Mouse (Mus musculus) liver, embryonic 16.5 days (tissue): ENCODE data around the gene Gm12185. TPM values are rescaled to one million over a fixed set of nuclear protein-coding genes. Genes with fewer than 3 reads are reported as not detected.
"Not testable (repeated sequence)": the region's sequence is repeated elsewhere in the genome, so short reads cannot be mapped to it uniquely, and the experiment has no call there.

ENCODE experiments used
- ATAC-seq: fragments of 200-750 bp; cut with Nextera tagmentation; 2 replicates; pipeline ENCODE4 v1.8.0; 2017; ENCODE audit warnings: low read depth, mild to moderate bottlenecking, moderate number of reproducible peaks, moderate library complexity
- H3K27ac ChIP-seq: fragments of 300-500 bp; sonication (generic); 2 replicates; pipeline ENCODE4 v1.5.1; 2014; ENCODE audit warnings: mild to moderate bottlenecking, low read length
- H3K27me3 ChIP-seq: fragments of 300-500 bp; sonication (generic); 2 replicates; pipeline ENCODE4 v1.6.1; 2014; ENCODE audit warnings: low read depth, low read length, mixed read lengths; ENCODE audit not compliant: control insufficient read depth, insufficient read depth
- H3K36me3 ChIP-seq: fragments of 300-500 bp; sonication (generic); 2 replicates; pipeline ENCODE4 v1.6.1; 2014; ENCODE audit warnings: mild to moderate bottlenecking; ENCODE audit not compliant: control insufficient read depth, insufficient read depth
- H3K4me1 ChIP-seq: fragments of 300-500 bp; sonication (generic); 2 replicates; pipeline ENCODE4 v1.6.1; 2014; ENCODE audit warnings: low read depth, low read length, mixed read lengths; ENCODE audit not compliant: control insufficient read depth
- H3K4me2 ChIP-seq: fragments of 300-500 bp; sonication (generic); 2 replicates; pipeline ENCODE4 v1.6.1; 2014; ENCODE audit warnings: low read depth, low read length, mixed read lengths
- H3K4me3 ChIP-seq: fragments of 300-500 bp; sonication (generic); 2 replicates; pipeline ENCODE4 v1.5.1; 2014; ENCODE audit warnings: low read depth, mild to moderate bottlenecking, low read length
- H3K9ac ChIP-seq: fragments of 300-500 bp; sonication (generic); 2 replicates; pipeline ENCODE4 v1.6.1; 2014; ENCODE audit warnings: low read depth, low read length
- H3K9me3 ChIP-seq: fragments of 300-500 bp; sonication (generic); replicated peaks from 2 replicates; pipeline ENCODE4 v1.6.1; 2016; ENCODE audit warnings: low read length; ENCODE audit not compliant: control insufficient read depth
- WGBS: fragments of 180-500 bp; shearing (Covaris S2); extraction: QIAGEN DNeasy Blood & Tissue Kit; methylation state at CpG from one replicate; pipeline ENCODE4 v1.1.7; 2014; ENCODE audit not compliant: insufficient replicate concordance; 5-methylcytosine and 5-hydroxymethylcytosine counted together
- polyA plus RNA-seq: library from polyadenylated mRNA; unstranded; fragments of >200 nt; fragmentation: Nextera tagmentation; extraction: Ambion mirVana; gene quantifications from 2 replicates; pipeline ENCODE4 v1.2.1, GENCODE M21; 2015

The Gm12185 gene
- polyA plus RNA-seq = 0.02 TPM in 1 of 2 replicates, not detected in the other

GRCm38 (mm10) chr11:48991740-48992520 is at the start of gene Gm12185:
Gene Gm12185 (minus strand): TSS chr11:48992226.
- WGBS = 41% methylated on average over 4 of the region's 4 CpGs
- ATAC-seq, H3K4me1 ChIP-seq, H3K36me3 ChIP-seq, H3K9ac ChIP-seq, H3K4me3 ChIP-seq, H3K4me2 ChIP-seq, H3K9me3 ChIP-seq, H3K27ac ChIP-seq, H3K27me3 ChIP-seq: not testable (repeated sequence)

DNA sequence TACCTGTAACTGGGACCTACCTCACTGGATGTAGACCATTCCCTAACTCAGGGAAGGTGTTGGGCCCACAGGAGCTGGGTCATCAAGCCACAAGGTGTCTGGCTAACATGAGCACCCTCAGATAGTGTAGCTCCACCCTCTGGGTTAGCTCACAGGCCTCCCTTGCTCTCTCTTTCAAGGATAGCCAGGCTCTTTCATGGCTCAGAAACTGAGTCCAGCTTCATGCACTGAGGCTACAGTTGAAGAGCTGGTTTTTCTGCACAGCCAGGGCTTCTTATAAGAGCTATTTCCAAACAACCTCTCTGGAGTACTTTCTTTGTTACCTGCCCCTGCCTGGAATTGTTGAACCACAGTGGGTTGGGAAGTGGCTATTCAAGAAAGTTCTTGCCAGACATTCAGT is 20.0 kb upstream of the Gm12185 start:
- H3K9me3 ChIP-seq, H3K4me1 ChIP-seq, H3K27ac ChIP-seq, H3K27me3 ChIP-seq, ATAC-seq, H3K36me3 ChIP-seq, H3K9ac ChIP-seq, H3K4me2 ChIP-seq, H3K4me3 ChIP-seq: not testable (repeated sequence)

DNA sequence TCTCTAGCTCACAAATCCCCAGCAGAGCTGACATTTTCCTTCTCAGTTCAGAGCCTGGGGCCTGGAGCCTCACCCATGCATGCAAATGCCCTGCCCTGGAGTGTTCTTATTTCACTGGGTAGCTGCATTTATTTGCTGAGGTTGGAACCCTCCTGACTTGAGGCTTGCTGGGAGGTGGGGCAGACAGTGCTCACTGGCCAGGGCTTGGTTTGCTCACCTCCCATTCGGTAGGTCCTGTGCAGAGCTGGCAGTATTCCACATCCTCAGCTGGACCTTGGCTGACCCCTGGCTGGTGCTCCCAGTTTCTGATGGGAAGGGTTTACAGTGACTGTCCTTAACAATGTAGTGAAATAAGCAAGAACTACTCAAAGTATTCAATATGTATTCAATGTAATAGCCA is 14.8 kb upstream of the Gm12185 start:
- H3K27me3 ChIP-seq, H3K36me3 ChIP-seq, H3K27ac ChIP-seq, H3K4me2 ChIP-seq, H3K4me1 ChIP-seq, H3K4me3 ChIP-seq, H3K9me3 ChIP-seq, H3K9ac ChIP-seq: not testable (repeated sequence)
- 36% methylated on average over 1 of the region's 1 CpGs for WGBS
- ATAC-seq = peak; percentile 58; the same call in 1 of the 2 replicates

DNA sequence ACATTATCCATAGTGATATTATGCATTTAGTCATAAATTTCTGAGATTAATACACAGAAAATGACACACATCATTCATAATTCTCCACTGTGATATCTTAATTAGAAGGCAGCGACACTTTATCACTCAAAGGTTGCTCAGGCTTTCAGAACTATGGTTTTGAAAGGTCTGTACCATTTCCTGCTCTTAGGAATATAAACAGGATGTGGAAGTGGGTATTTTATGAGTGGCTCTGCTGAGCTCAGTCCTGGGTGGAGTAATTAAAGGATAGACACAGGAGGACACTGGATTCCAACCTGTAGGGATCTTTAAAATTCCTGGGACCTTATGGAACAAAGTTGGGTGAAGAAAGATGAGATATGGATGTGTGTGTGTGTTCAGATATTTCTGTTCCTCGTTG is 14.3 kb upstream of the Gm12185 start:
- H3K27ac ChIP-seq, H3K9ac ChIP-seq, H3K27me3 ChIP-seq, H3K4me2 ChIP-seq, H3K9me3 ChIP-seq, ATAC-seq, H3K4me1 ChIP-seq, H3K36me3 ChIP-seq, H3K4me3 ChIP-seq: not testable (repeated sequence)
- 35% methylated on average over 2 of the region's 2 CpGs for WGBS

DNA sequence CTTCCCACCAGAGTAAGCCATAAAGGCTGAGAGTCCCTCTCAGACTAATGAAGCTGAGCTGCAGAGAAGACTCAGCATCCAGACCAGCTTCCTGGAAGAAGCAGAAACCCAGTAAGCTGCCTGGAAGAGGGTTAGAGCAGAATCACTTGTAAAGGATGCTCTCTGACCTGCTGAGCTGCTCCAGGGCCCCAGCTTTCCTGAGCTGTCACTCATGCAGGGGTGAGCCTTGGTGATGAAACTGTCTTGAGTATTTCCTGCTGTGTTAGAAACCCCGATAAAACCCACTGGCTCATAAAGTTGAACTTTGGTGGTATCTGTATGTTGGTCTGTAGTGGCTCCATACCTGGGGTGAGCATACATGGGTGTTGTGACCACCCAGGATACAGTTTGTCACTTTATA is 8.4 kb upstream of the Gm12185 start:
- 13% methylated on average over 1 of the region's 1 CpGs for WGBS
- not testable (repeated sequence) for H3K27ac ChIP-seq, H3K36me3 ChIP-seq, ATAC-seq, H3K9me3 ChIP-seq, H3K4me2 ChIP-seq, H3K9ac ChIP-seq, H3K4me1 ChIP-seq, H3K4me3 ChIP-seq, H3K27me3 ChIP-seq

DNA sequence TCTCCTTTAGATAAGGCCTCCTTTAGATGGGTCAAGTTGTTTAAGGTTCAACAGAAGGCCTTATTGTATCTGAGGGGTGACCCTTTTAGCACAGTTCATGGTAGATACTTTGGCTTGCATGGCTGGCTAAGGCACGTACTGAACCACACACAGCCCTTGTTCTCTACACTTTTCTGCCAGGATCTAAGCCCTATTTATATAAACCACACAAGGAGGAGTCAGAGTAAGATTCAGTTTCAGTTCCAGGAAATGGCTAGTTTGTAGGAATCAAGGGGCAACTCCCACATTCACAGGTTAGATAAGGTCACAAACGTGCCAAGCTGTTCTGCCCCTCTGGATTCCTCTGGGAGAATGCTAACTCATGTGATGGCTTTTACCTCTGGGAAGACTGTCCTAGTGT is 2.0 kb upstream of the Gm12185 start, which contains the start of gene Tgtp1:
Tgtp1 (minus strand) TSS at position 155 of the 400 bp plus-strand sequence.
- H3K36me3 ChIP-seq, H3K4me2 ChIP-seq, H3K27ac ChIP-seq, ATAC-seq, H3K4me1 ChIP-seq, H3K27me3 ChIP-seq, H3K4me3 ChIP-seq, H3K9me3 ChIP-seq, H3K9ac ChIP-seq: not testable (repeated sequence)
- 22% methylated on average over 2 of the region's 2 CpGs for WGBS

DNA sequence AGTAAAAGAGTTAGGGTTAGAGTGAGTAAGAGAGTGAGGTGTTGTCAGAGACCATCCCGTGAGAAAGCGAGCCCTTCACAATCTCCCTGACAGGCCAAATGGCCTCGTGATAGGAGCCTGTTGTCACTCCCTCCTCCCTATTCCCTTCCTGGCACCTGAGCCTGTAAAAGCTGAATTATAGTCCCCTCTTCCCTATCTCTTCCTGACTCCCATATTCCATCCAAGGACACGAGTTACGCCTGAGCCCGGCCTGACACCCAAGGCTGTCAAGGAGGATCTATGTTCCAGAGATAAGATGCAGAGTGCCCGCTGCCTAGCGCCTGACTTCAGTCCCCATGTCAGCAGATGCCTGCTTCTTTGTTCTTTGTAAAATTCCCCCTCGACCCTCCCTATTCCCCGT is 1.3 kb upstream of the Gm12185 start:
- not testable (repeated sequence) for H3K9ac ChIP-seq, H3K36me3 ChIP-seq, ATAC-seq, H3K4me2 ChIP-seq, H3K4me1 ChIP-seq, H3K27ac ChIP-seq, H3K9me3 ChIP-seq, H3K27me3 ChIP-seq, H3K4me3 ChIP-seq
- WGBS = 45% methylated on average over 10 of the region's 10 CpGs

DNA sequence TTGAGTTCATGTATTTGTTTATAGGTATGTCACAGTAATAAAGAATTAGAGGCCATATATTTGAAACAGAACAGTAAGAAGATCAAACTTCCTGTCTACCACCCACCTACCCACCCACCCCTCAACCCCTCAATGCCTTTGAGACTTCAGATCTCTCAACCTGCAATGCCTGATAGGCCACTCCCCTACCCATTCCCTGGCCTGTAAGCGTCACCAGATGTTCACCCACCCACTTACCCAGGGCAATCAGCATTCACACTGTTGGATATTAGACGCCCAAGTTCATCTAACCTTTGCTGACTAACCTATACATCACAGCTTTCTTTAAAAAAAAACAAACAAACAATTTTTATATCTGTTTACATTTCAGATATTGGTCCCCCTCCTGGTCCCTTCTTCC is 2.0 kb downstream of the Gm12185 start:
- ATAC-seq, H3K27ac ChIP-seq, H3K4me1 ChIP-seq, H3K9ac ChIP-seq, H3K4me3 ChIP-seq, H3K36me3 ChIP-seq, H3K4me2 ChIP-seq, H3K9me3 ChIP-seq, H3K27me3 ChIP-seq: not testable (repeated sequence)
- 46% methylated on average over 2 of the region's 2 CpGs for WGBS

GRCm38 (mm10) chr11:48988219-48988618 is 3.8 kb downstream of the Gm12185 start:
- H3K9me3 ChIP-seq = not testable (repeated sequence)

More at GRCm38 (mm10) chr11:48988219-48988618, 3.8 kb downstream of the Gm12185 start:
- ATAC-seq, H3K36me3 ChIP-seq, H3K9ac ChIP-seq, H3K4me3 ChIP-seq, H3K27ac ChIP-seq, H3K4me1 ChIP-seq, H3K4me2 ChIP-seq, H3K27me3 ChIP-seq: not testable (repeated sequence)
- 35% methylated on average over 2 of the region's 3 CpGs for WGBS
